11 mouse cellular contexts compared by ENCODE assay signal in genomic region chr14:78676457-78676856, GRCm38 (mm10). TPM values are rescaled to one million over a fixed set of nuclear protein-coding genes. Genes with fewer than 3 reads are reported as not detected.
DNase-seq lines count a peak whose midpoint lies in the region; ATAC-seq and TF ChIP-seq lines count a peak whose summit lies in the region.
"Had no signal": no experiment of that assay in that cellular context is flagged by ENCODE, and none has a peak within 500 bp of the region (broad histone marks: within the 10 kb centered on the region; RNA-seq: fewer than 3 reads in every experiment).

No protein-coding gene starts in this region.

- no peak overlapping the region for H3K9ac ChIP-seq in forebrain, embryonic 11.5 days (ENCODE audit: low read length)
- no peak overlapping the region for H3K9ac ChIP-seq in forebrain, embryonic 13.5 days
- H3K9ac ChIP-seq in kidney, embryonic 16.5 days (replicated peaks; ENCODE audit: low read length): no peak overlapping the region
- H3K9ac ChIP-seq in neural tube, embryonic 14.5 days (replicated peaks; ENCODE audit: low read depth, low read length): no peak overlapping the region
- H3K9ac ChIP-seq in neural tube, embryonic 15.5 days (replicated peaks): no peak overlapping the region
- H3K9ac ChIP-seq: liver, embryonic 13.5 days had no signal

- no peaks in the 10 kb centered on the region for H3K4me1 ChIP-seq in forebrain, embryonic 11.5 days (replicated peaks; ENCODE audit: control insufficient read depth, insufficient read depth, low read length)
- peaks cover 7% of the 10 kb centered on the region for H3K4me1 ChIP-seq in forebrain, embryonic 13.5 days
- H3K4me1 ChIP-seq in kidney, adult 2 months (ENCODE audit: control insufficient read depth, insufficient read depth, low read length): no peaks in the 10 kb centered on the region
- H3K4me1 ChIP-seq in kidney, embryonic 16.5 days (ENCODE audit: insufficient read depth, low read length): peaks cover 28% of the 10 kb centered on the region
- peaks cover 6% of the 10 kb centered on the region; the same call in 1 of the 2 replicates for H3K4me1 ChIP-seq in neural tube, embryonic 14.5 days (ENCODE audit: control insufficient read depth, insufficient read depth, low read length)
- peaks cover 13% of the 10 kb centered on the region; the same call in 1 of the 2 replicates for H3K4me1 ChIP-seq in neural tube, embryonic 15.5 days

- H3K9me3 ChIP-seq in forebrain, embryonic 11.5 days (ENCODE audit: control insufficient read depth, low read length): no peaks in the 10 kb centered on the region
- no peaks in the 10 kb centered on the region for H3K9me3 ChIP-seq in forebrain, embryonic 13.5 days (replicated peaks)
- no peaks in the 10 kb centered on the region for H3K9me3 ChIP-seq in kidney, embryonic 16.5 days (ENCODE audit: low read length)
- no peaks in the 10 kb centered on the region for H3K9me3 ChIP-seq in neural tube, embryonic 14.5 days (ENCODE audit: control insufficient read depth, low read length)
- H3K9me3 ChIP-seq in neural tube, embryonic 15.5 days (replicated peaks): no peaks in the 10 kb centered on the region

- TF ChIP-seq POLR2A in kidney, adult 2 months (IDR thresholded peaks at IDR 0.05; ENCODE audit: low read depth, low read length): no peak

- ATAC-seq in forebrain, embryonic 11.5 days (replicated peaks; ENCODE audit: low FRiP score): no peak
- ATAC-seq in forebrain, embryonic 13.5 days: no peak
- ATAC-seq in kidney, embryonic 16.5 days (ENCODE audit: low FRiP score, low TSS enrichment): no peak
- ATAC-seq in neural tube, embryonic 14.5 days (ENCODE audit: low read depth): peak; percentile 55; the same call in 1 of the 2 replicates
- ATAC-seq in neural tube, embryonic 15.5 days (ENCODE audit: low FRiP score): no peak

- WGBS in forebrain, embryonic 11.5 days: 81% methylated on average over 6 of the region's 6 CpGs
- 78% methylated on average over 6 of the region's 6 CpGs for WGBS in forebrain, embryonic 13.5 days
- WGBS in kidney, adult 2 months: 41% methylated on average over 6 of the region's 6 CpGs
- WGBS in kidney, embryonic 16.5 days: 68% methylated on average over 6 of the region's 6 CpGs
- WGBS in neural tube, embryonic 14.5 days: 63% methylated on average over 6 of the region's 6 CpGs
- WGBS in neural tube, embryonic 15.5 days: 65% methylated on average over 6 of the region's 6 CpGs

- H3K4me3 ChIP-seq in forebrain, embryonic 11.5 days (ENCODE audit: low read depth, low read length): no peak overlapping the region
- H3K4me3 ChIP-seq in forebrain, embryonic 13.5 days: no peak overlapping the region
- no peak overlapping the region for H3K4me3 ChIP-seq in kidney, adult 2 months (ENCODE audit: insufficient read depth, low read depth, low read length)
- H3K4me3 ChIP-seq in kidney, embryonic 16.5 days (ENCODE audit: low read length): no peak overlapping the region
- no peak overlapping the region for H3K4me3 ChIP-seq in neural tube, embryonic 14.5 days (ENCODE audit: low read depth, low read length)
- no peak overlapping the region for H3K4me3 ChIP-seq in neural tube, embryonic 15.5 days (replicated peaks)
- H3K4me3 ChIP-seq: liver, embryonic 13.5 days had no signal

- no peaks in the 10 kb centered on the region for H3K27me3 ChIP-seq in forebrain, embryonic 11.5 days (ENCODE audit: control insufficient read depth, insufficient read depth, low read length)
- H3K27me3 ChIP-seq in forebrain, embryonic 13.5 days: no peaks in the 10 kb centered on the region
- H3K27me3 ChIP-seq in kidney, adult 2 months (replicated peaks; ENCODE audit: control insufficient read depth, insufficient read depth, low read length): no peaks in the 10 kb centered on the region
- no peaks in the 10 kb centered on the region for H3K27me3 ChIP-seq in kidney, embryonic 16.5 days (ENCODE audit: insufficient read depth, low read length)
- H3K27me3 ChIP-seq in neural tube, embryonic 14.5 days (ENCODE audit: control insufficient read depth, insufficient read depth, low read length): no peaks in the 10 kb centered on the region
- no peaks in the 10 kb centered on the region for H3K27me3 ChIP-seq in neural tube, embryonic 15.5 days (replicated peaks)
- H3K27me3 ChIP-seq: liver, embryonic 13.5 days had no signal

- peak; percentile 46 for DNase-seq in forebrain, embryonic 11.5 days (ENCODE audit: low spot score)
- DNase-seq in kidney, adult 2 months: peak; percentile 45
- DNase-seq in thymus, postnatal 4 days: no peak
- no peak for DNase-seq in spleen, postnatal 4 days (ENCODE audit: low spot score in 2 of 2)
- DNase-seq: adrenal gland, adult 2 months; layer of hippocampus, adult 9-11 months; liver, embryonic 13.5 days had no signal

- TF ChIP-seq CTCF in kidney, adult 2 months (conservative IDR thresholded peaks at IDR 0.05; ENCODE audit: insufficient read depth, insufficient read length, low read depth, low read length): peak; percentile 60

- H3K36me3 ChIP-seq in forebrain, embryonic 11.5 days (ENCODE audit: control insufficient read depth, insufficient read depth, low read length): no peaks in the 10 kb centered on the region
- H3K36me3 ChIP-seq in forebrain, embryonic 13.5 days (ENCODE audit: poor library complexity, severe bottlenecking): no peaks in the 10 kb centered on the region
- no peaks in the 10 kb centered on the region for H3K36me3 ChIP-seq in kidney, adult 2 months (ENCODE audit: control insufficient read depth, insufficient read depth, low read length)
- H3K36me3 ChIP-seq in kidney, embryonic 16.5 days (ENCODE audit: insufficient read depth, low read length): no peaks in the 10 kb centered on the region
- no peaks in the 10 kb centered on the region for H3K36me3 ChIP-seq in neural tube, embryonic 14.5 days (ENCODE audit: control insufficient read depth, insufficient read depth, low read length)
- no peaks in the 10 kb centered on the region for H3K36me3 ChIP-seq in neural tube, embryonic 15.5 days
- H3K36me3 ChIP-seq: liver, embryonic 13.5 days had no signal

- no peak overlapping the region for H3K27ac ChIP-seq in forebrain, embryonic 11.5 days (ENCODE audit: low read depth, low read length)
- H3K27ac ChIP-seq in forebrain, embryonic 13.5 days: no peak overlapping the region
- H3K27ac ChIP-seq in kidney, adult 2 months (ENCODE audit: insufficient read depth, low read depth, low read length): no peak overlapping the region
- no peak overlapping the region for H3K27ac ChIP-seq in kidney, embryonic 16.5 days (ENCODE audit: low read length)
- no peak overlapping the region for H3K27ac ChIP-seq in neural tube, embryonic 14.5 days (ENCODE audit: low read depth, low read length)
- no peak overlapping the region for H3K27ac ChIP-seq in neural tube, embryonic 15.5 days (replicated peaks)
- H3K27ac ChIP-seq: liver, embryonic 13.5 days had no signal

- no peak overlapping the region for H3K4me2 ChIP-seq in forebrain, embryonic 11.5 days (ENCODE audit: low read depth, low read length, severe bottlenecking)
- no peak overlapping the region for H3K4me2 ChIP-seq in forebrain, embryonic 13.5 days
- no peak overlapping the region for H3K4me2 ChIP-seq in kidney, embryonic 16.5 days (replicated peaks; ENCODE audit: low read depth, low read length)
- H3K4me2 ChIP-seq in neural tube, embryonic 14.5 days (ENCODE audit: low read depth, low read length): no peak overlapping the region
- H3K4me2 ChIP-seq in neural tube, embryonic 15.5 days: no peak overlapping the region
- H3K4me2 ChIP-seq: liver, embryonic 13.5 days had no signal

RNA-seq across cellular contexts. Expression of gene Dgkh, which starts 56.1 kb away (rescaled TPM):
- 1.3 and 1.8 TPM in 2 replicates for polyA plus RNA-seq in forebrain, embryonic 11.5 days (2014; fragmentation: Nextera tagmentation; extraction: Ambion mirVana)
- 1.2 and 1.4 TPM in 2 replicates for polyA plus RNA-seq in forebrain, embryonic 13.5 days (2015; fragmentation: Nextera tagmentation; extraction: Ambion mirVana)
- polyA plus RNA-seq in kidney, adult 2 months (2012; rRNA removed): 1.9 and 2.6 TPM in 2 replicates
- 1.9 and 2.1 TPM in 2 replicates for polyA plus RNA-seq in kidney, embryonic 16.5 days (2015; fragmentation: Nextera tagmentation; extraction: Ambion mirVana)
- polyA plus RNA-seq in neural tube, embryonic 14.5 days (2014; fragmentation: Nextera tagmentation; extraction: Ambion mirVana): 4.1 and 17.9 TPM in 2 replicates
- 7.6 and 9.9 TPM in 2 replicates for polyA plus RNA-seq in neural tube, embryonic 15.5 days (2015; fragmentation: Nextera tagmentation; extraction: Ambion mirVana)

Comparison
In these comparisons a context has a peak if more than half of its experiments do, and no peak if none do; other contexts are left out.
1. DNase-seq: peak in forebrain, embryonic 11.5 days (single experiment) and kidney, adult 2 months (single experiment); none in thymus, postnatal 4 days (single experiment) and spleen, postnatal 4 days (0 of 2).